Mouse (Mus musculus) kidney, adult 2 months (tissue): ENCODE data around the gene Trnp1. TPM values are rescaled to one million over a fixed set of nuclear protein-coding genes. Genes with fewer than 3 reads are reported as not detected.

Source experiments
- DNase-seq: peaks from one replicate; pipeline ENCODE4 v3.0.0; 2021
- H3K27ac ChIP-seq: fragments of 200-500 bp; 2 replicates; pipeline ENCODE4 v1.5.1; 2012; ENCODE audit warnings: low read depth, low read length, control low read depth, inconsistent platforms; ENCODE audit not compliant: insufficient read depth
- H3K27me3 ChIP-seq: fragments of 200-500 bp; replicated peaks from 2 replicates; pipeline ENCODE4 v1.6.1; 2012; ENCODE audit warnings: mild to moderate bottlenecking, moderate library complexity, low read length, inconsistent platforms; ENCODE audit not compliant: control insufficient read depth, insufficient read depth
- H3K36me3 ChIP-seq: fragments of 200-500 bp; 2 replicates; pipeline ENCODE4 v1.6.1; 2012; ENCODE audit warnings: mild to moderate bottlenecking, moderate library complexity, low read length, inconsistent platforms; ENCODE audit not compliant: control insufficient read depth, insufficient read depth
- H3K4me1 ChIP-seq: fragments of 200-500 bp; 2 replicates; pipeline ENCODE4 v1.6.1; 2011; ENCODE audit warnings: low read length; ENCODE audit not compliant: control insufficient read depth, insufficient read depth
- H3K4me3 ChIP-seq: fragments of 200-500 bp; 2 replicates; pipeline ENCODE4 v1.5.1; 2011; ENCODE audit warnings: mild to moderate bottlenecking, low read depth, low read length, control low read depth; ENCODE audit not compliant: insufficient read depth
- CTCF ChIP-seq: fragments of 200-500 bp; conservative IDR thresholded peaks from 2 replicates; pipeline ENCODE4 v1.5.1; 2011; ENCODE audit warnings: low read depth, mild to moderate bottlenecking, control low read depth, low read length, moderate library complexity, mixed read lengths; ENCODE audit not compliant: insufficient read depth, insufficient read length
- POLR2A ChIP-seq: fragments of 200-500 bp; IDR thresholded peaks from one replicate; pipeline ENCODE4 v1.6.1; 2011; ENCODE audit warnings: low read depth, low read length, control low read depth
- WGBS: fragments of 180-500 bp; shearing (Covaris S2); methylation state at CpG from one replicate; pipeline ENCODE4 v1.1.7; 2018; 5-methylcytosine and 5-hydroxymethylcytosine counted together
- polyA plus RNA-seq: library from polyadenylated mRNA; depleted of rRNA; stranded (reverse); fragments of >200 nt; gene quantifications from 2 replicates; pipeline ENCODE4 v1.2.3, GENCODE M21; 2012; rRNA removed

The Trnp1 gene
- 0.43 and 0.97 TPM in 2 replicates for polyA plus RNA-seq

GRCm38 (mm10) chr4:133498160-133498724, at the start of gene Trnp1:
Trnp1 (minus strand) TSS chr4:133498550.
- H3K36me3 ChIP-seq = no peaks in the 10 kb centered on the region
- no peaks in the 10 kb centered on the region; the same call in 1 of the 2 replicates for H3K27me3 ChIP-seq
- TF ChIP-seq POLR2A (no peak), CTCF (no peak)
- WGBS = under 1% methylated on average over 53 of the region's 53 CpGs
- peak within 1 kb of the TSS; percentile 59 for H3K4me3 ChIP-seq
- no peak within 1 kb of the TSS for H3K27ac ChIP-seq
- peak; percentile 60 for DNase-seq
- H3K4me1 ChIP-seq = 0 out of 2 replicates have a peak, but pooled peaks cover 5% of the 10 kb centered on the region

GRCm38 (mm10) chr4:133545272-133546231, 47.2 kb upstream of the Trnp1 start, which contains the start of gene Nudc:
Nudc (minus strand) TSS chr4:133545996.
- DNase-seq = peak; percentile 99
- H3K4me3 ChIP-seq = peak within 1 kb of the TSS; percentile 81
- 0 out of 2 replicates have a peak within 1 kb of the TSS, but pooled peaks have one; percentile 21 for H3K27ac ChIP-seq
- H3K27me3 ChIP-seq = no peaks in the 10 kb centered on the region
- TF ChIP-seq POLR2A (peak; percentile 58), CTCF (no peak)
- no peaks in the 10 kb centered on the region for H3K36me3 ChIP-seq
- H3K4me1 ChIP-seq = peaks cover 4% of the 10 kb centered on the region; the same call in 1 of the 2 replicates
- under 1% methylated on average over 76 of the region's 77 CpGs for WGBS

GRCm38 (mm10) chr4:133536652-133537051, 38.3 kb upstream of the Trnp1 start:
- H3K36me3 ChIP-seq = no peaks in the 10 kb centered on the region
- WGBS = 79% methylated on average over 5 of the region's 5 CpGs
- TF ChIP-seq POLR2A = no peak
- TF ChIP-seq CTCF = no peak
- H3K27ac ChIP-seq = no peak overlapping the region
- no peaks in the 10 kb centered on the region for H3K27me3 ChIP-seq
- no peak overlapping the region for H3K4me3 ChIP-seq
- no peak for DNase-seq
- no peaks in the 10 kb centered on the region; the same call in 1 of the 2 replicates for H3K4me1 ChIP-seq

- peak; percentile 70 for DNase-seq
- Histone ChIP-seq H3K4me3 (no peak overlapping the region), H3K36me3 (no peaks in the 10 kb centered on the region), H3K4me1 (no peaks in the 10 kb centered on the region; the same call in 1 of the 2 replicates), H3K27ac (no peak overlapping the region), H3K27me3 (no peaks in the 10 kb centered on the region)
- WGBS = 66% methylated on average over 3 of the region's 3 CpGs
- TF ChIP-seq POLR2A (no peak), CTCF (no peak)
Observed at GRCm38 (mm10) chr4:133536081-133536480, 37.7 kb upstream of the Trnp1 start.

- Histone ChIP-seq H3K27me3 (no peaks in the 10 kb centered on the region), H3K36me3 (no peaks in the 10 kb centered on the region; the same call in none of the 2 replicates)
- DNase-seq = peak; percentile 18
Observed at GRCm38 (mm10) chr4:133532777-133533176, 34.4 kb upstream of the Trnp1 start.

GRCm38 (mm10) chr4:133527788-133528187, 29.4 kb upstream of the Trnp1 start:
- Histone ChIP-seq H3K27ac (no peak overlapping the region), H3K27me3 (no peaks in the 10 kb centered on the region), H3K36me3 (no peaks in the 10 kb centered on the region; the same call in none of the 2 replicates), H3K4me1 (no peaks in the 10 kb centered on the region), H3K4me3 (no peak overlapping the region)
- no peak for DNase-seq
- WGBS = 69% methylated on average over 16 of the region's 16 CpGs
- no peak for TF ChIP-seq POLR2A
- TF ChIP-seq CTCF = no peak

More at GRCm38 (mm10) chr4:133532777-133533176, 34.4 kb upstream of the Trnp1 start:
- H3K27ac ChIP-seq = no peak overlapping the region
- TF ChIP-seq CTCF (peak; percentile 52), POLR2A (no peak)
- no peaks in the 10 kb centered on the region; the same call in 1 of the 2 replicates for H3K4me1 ChIP-seq
- 59% methylated on average over 3 of the region's 3 CpGs for WGBS
- no peak overlapping the region for H3K4me3 ChIP-seq

GRCm38 (mm10) chr4:133521502-133521901, 23.2 kb upstream of the Trnp1 start:
- H3K36me3 ChIP-seq = no peaks in the 10 kb centered on the region
- no peak for TF ChIP-seq POLR2A
- TF ChIP-seq CTCF = no peak
- no peak overlapping the region for H3K4me3 ChIP-seq
- no peak for DNase-seq
- 57% methylated on average over 2 of the region's 2 CpGs for WGBS
- no peaks in the 10 kb centered on the region for H3K27me3 ChIP-seq
- peaks cover 14% of the 10 kb centered on the region; the same call in 1 of the 2 replicates for H3K4me1 ChIP-seq
- no peak overlapping the region for H3K27ac ChIP-seq
